Mouse (Mus musculus) forebrain, embryonic 11.5 days (tissue): ENCODE results near the gene Memo1. TPM values are rescaled to one million over a fixed set of nuclear protein-coding genes. Genes with fewer than 3 reads are reported as not detected.
"Not testable (repeated sequence)": the region's sequence is repeated elsewhere in the genome, so short reads cannot be mapped to it uniquely, and the experiment has no call there.

Source experiments
- ATAC-seq: fragments of 200-750 bp; cut with Nextera tagmentation; replicated peaks from 2 replicates; pipeline ENCODE4 v1.8.0; 2017; ENCODE audit warnings: moderate TSS enrichment; ENCODE audit not compliant: low FRiP score
- DNase-seq: peaks from one replicate; pipeline ENCODE4 v3.0.0-alpha.2; 2017; ENCODE audit warnings: low spot score
- H3K27ac ChIP-seq: fragments of 300-500 bp; sonication (generic); 2 replicates; pipeline ENCODE4 v1.5.1; 2014; ENCODE audit warnings: low read depth, low read length
- H3K27me3 ChIP-seq: fragments of 300-500 bp; sonication (generic); 2 replicates; pipeline ENCODE4 v1.6.1; 2014; ENCODE audit warnings: mild to moderate bottlenecking, low read length, mixed read lengths; ENCODE audit not compliant: control insufficient read depth, insufficient read depth
- H3K36me3 ChIP-seq: fragments of 300-500 bp; sonication (generic); 2 replicates; pipeline ENCODE4 v1.6.1; 2014; ENCODE audit warnings: mild to moderate bottlenecking, low read length, moderate library complexity, mixed read lengths; ENCODE audit not compliant: control insufficient read depth, insufficient read depth
- H3K4me1 ChIP-seq: fragments of 300-500 bp; sonication (generic); replicated peaks from 2 replicates; pipeline ENCODE4 v1.6.1; 2014; ENCODE audit warnings: low read length, mixed read lengths; ENCODE audit not compliant: control insufficient read depth, insufficient read depth
- H3K4me2 ChIP-seq: fragments of 300-500 bp; sonication (generic); 2 replicates; pipeline ENCODE4 v1.6.1; 2014; ENCODE audit warnings: low read depth, mild to moderate bottlenecking, low read length, moderate library complexity, mixed read lengths; ENCODE audit not compliant: severe bottlenecking
- H3K4me3 ChIP-seq: fragments of 300-500 bp; sonication (generic); 2 replicates; pipeline ENCODE4 v1.5.1; 2014; ENCODE audit warnings: low read depth, low read length
- H3K9ac ChIP-seq: fragments of 300-500 bp; sonication (generic); 2 replicates; pipeline ENCODE4 v1.6.1; 2014; ENCODE audit warnings: low read length
- H3K9me3 ChIP-seq: fragments of 300-500 bp; sonication (generic); 2 replicates; pipeline ENCODE4 v1.6.1; 2016; ENCODE audit warnings: low read length, mixed read lengths; ENCODE audit not compliant: control insufficient read depth
- WGBS: fragments of 180-500 bp; shearing (Covaris S2); extraction: QIAGEN DNeasy Blood & Tissue Kit; methylation state at CpG from one replicate; pipeline ENCODE4 v1.1.7; 2014; 5-methylcytosine and 5-hydroxymethylcytosine counted together
- polyA plus RNA-seq: library from polyadenylated mRNA; unstranded; fragments of >200 nt; fragmentation: Nextera tagmentation; extraction: Ambion mirVana; gene quantifications from 2 replicates; pipeline ENCODE4 v1.2.1, GENCODE M21; 2014

Memo1 gene
- polyA plus RNA-seq, 1 experiment from 2014 or later: 77.9 TPM

DNA sequence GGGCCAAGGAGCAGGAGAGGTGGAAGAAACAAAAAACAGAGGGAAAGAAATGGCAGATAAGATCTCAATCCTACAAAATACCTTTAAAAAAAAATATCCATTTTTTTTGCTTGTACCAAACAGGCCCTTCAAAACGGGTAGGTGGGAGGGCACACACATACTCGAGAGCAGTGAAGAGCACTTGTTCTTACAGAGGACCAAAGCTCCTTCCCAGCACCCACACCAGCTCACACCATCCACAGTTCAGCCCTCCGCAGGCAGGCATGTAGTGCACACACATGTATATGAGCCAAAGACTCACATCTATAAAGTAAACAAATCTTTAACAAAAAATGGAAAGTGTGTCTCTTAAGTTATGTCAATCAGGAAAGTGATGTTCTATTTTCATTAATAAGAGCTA lies 52.5 kb downstream of the Memo1 start:
- H3K4me2 ChIP-seq: no peak overlapping the region
- no peak overlapping the region for H3K4me3 ChIP-seq
- no peaks in the 10 kb centered on the region for H3K4me1 ChIP-seq
- ATAC-seq (no peak), DNase-seq (no peak)
- H3K27me3 ChIP-seq: no peaks in the 10 kb centered on the region
- H3K27ac ChIP-seq: no peak overlapping the region
- H3K36me3 ChIP-seq: no peaks in the 10 kb centered on the region
- no peak overlapping the region for H3K9ac ChIP-seq
- H3K9me3 ChIP-seq: no peaks in the 10 kb centered on the region
- WGBS: 80% methylated on average over 3 of the region's 3 CpGs

DNA sequence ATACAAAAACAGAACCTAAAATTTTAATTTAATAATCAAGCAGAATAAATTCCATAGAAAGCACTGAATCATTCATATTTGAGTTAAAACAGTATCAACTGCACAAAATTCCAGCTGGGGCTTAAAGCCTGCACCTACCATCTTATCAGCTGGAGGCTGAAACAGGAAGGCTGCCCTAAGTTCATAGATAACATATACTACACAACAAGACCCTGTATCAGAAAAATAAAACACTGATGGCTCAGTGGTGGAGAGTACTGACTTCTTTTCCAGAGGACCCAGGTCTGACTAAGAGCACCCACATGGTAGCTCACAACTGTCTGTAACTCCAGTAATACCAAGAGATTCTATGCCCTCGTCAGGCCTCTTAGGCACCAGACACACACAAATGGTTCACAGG lies 55.0 kb downstream of the Memo1 start:
- no peaks in the 10 kb centered on the region for H3K9me3 ChIP-seq
- DNase-seq: no peak
- WGBS: 88% methylated on average over 1 of the region's 1 CpGs
- no peaks in the 10 kb centered on the region for H3K4me1 ChIP-seq
- ATAC-seq: no peak
- no peak overlapping the region for H3K9ac ChIP-seq
- no peak overlapping the region for H3K4me3 ChIP-seq
- no peak overlapping the region for H3K4me2 ChIP-seq
- H3K36me3 ChIP-seq: no peaks in the 10 kb centered on the region
- H3K27me3 ChIP-seq: no peaks in the 10 kb centered on the region
- no peak overlapping the region for H3K27ac ChIP-seq

DNA sequence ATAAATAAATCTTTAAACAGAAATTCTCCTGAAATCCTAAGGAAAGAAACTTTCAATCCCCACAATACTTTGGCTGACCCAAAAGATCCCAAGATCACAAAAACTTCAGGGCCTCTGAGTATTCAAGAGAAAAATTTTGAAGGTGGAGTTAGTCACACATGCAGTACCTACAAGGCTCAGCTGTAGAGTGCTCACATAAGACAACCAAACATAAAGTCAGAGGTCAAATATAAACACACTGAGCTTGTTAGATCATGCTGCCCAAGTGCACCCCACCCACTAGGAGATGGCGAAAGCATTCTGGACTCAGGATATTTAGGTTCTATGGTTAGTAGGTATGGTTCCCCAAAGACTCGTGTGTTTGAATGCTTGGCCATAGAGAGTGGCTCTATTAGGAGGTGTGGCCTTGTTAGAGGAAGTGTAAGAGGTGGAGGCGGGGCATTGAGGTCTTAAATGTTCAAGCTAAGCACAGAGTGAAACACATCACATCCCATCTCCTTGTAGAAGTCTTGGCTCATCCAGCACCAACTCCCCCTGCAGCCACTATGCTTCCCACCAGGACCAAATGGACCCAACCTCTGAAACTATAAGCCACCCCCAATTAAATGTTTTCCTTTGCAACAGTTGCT lies 67.1 kb downstream of the Memo1 start:
- no peak overlapping the region for H3K4me3 ChIP-seq
- DNase-seq (no peak), ATAC-seq (no peak)
- H3K27me3 ChIP-seq: no peaks in the 10 kb centered on the region
- H3K36me3 ChIP-seq: no peaks in the 10 kb centered on the region
- no peak overlapping the region for H3K4me2 ChIP-seq
- no peaks in the 10 kb centered on the region for H3K4me1 ChIP-seq
- WGBS: 89% methylated on average over 3 of the region's 3 CpGs
- H3K27ac ChIP-seq: no peak overlapping the region
- H3K9ac ChIP-seq: no peak overlapping the region
- H3K9me3 ChIP-seq: no peaks in the 10 kb centered on the region

DNA sequence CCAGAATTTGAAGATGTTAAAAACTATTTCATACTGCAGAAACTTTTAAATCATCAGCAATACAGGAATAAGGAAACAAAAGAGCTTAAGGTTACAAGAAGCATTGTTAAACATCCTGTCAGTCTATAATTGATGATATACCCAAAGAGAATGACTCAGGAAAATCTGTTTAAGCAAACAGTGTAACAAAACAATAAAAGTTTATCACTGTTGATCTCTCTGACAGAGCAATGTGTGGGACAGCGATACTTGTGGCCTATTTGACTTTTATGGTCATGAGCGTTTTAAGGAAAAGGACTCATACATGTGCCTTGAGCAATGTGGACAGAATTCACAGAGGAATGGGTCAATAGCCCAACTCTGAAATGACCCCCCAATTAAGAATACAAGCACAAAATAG lies 78.0 kb downstream of the Memo1 start:
- no peak overlapping the region for H3K27ac ChIP-seq
- no peaks in the 10 kb centered on the region for H3K9me3 ChIP-seq
- no peak for ATAC-seq
- H3K9ac ChIP-seq: no peak overlapping the region
- DNase-seq: no peak
- no peaks in the 10 kb centered on the region for H3K4me1 ChIP-seq
- WGBS: 90% methylated on average over 2 of the region's 2 CpGs
- no peak overlapping the region for H3K4me2 ChIP-seq
- no peak overlapping the region for H3K4me3 ChIP-seq
- no peaks in the 10 kb centered on the region for H3K27me3 ChIP-seq
- no peaks in the 10 kb centered on the region for H3K36me3 ChIP-seq

DNA sequence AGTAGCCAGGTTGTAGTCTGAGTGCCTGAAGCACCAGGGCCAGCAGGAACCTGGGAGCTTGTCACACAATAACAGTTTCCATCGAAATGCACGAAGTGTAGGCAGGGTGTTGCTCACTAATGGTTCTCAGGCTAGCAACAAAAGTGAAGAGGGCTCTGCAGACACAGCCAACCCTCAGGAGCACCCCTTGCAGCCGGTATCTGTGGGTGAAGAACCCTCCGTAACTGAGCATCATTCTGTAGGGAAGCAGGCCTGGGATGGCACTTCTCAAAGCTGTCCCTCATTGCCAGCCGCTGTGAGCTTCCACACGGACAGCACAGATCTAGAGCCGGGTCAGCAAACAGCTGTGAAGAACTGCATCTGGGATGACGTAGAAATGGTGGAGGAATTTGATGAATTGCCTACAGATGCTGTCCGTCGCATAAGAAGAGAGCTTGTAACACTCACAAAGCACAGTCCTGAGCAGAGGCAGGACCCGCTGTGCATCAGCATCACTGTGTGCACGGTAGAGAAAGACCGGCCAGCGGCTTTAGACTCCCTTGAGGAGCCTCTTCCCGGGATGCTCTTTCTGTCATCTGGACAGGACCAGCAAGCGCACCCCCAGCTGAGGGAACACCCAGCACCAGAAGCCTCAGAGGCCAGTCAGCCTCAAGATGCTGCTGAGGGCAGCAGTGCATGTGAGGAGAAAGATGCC lies 82.3 kb downstream of the Memo1 start:
- 91% methylated on average over 16 of the region's 16 CpGs for WGBS
- H3K4me3 ChIP-seq, H3K9me3 ChIP-seq, H3K4me2 ChIP-seq, ATAC-seq, H3K27me3 ChIP-seq, H3K9ac ChIP-seq, H3K36me3 ChIP-seq, DNase-seq, H3K27ac ChIP-seq, H3K4me1 ChIP-seq: not testable (repeated sequence)

DNA sequence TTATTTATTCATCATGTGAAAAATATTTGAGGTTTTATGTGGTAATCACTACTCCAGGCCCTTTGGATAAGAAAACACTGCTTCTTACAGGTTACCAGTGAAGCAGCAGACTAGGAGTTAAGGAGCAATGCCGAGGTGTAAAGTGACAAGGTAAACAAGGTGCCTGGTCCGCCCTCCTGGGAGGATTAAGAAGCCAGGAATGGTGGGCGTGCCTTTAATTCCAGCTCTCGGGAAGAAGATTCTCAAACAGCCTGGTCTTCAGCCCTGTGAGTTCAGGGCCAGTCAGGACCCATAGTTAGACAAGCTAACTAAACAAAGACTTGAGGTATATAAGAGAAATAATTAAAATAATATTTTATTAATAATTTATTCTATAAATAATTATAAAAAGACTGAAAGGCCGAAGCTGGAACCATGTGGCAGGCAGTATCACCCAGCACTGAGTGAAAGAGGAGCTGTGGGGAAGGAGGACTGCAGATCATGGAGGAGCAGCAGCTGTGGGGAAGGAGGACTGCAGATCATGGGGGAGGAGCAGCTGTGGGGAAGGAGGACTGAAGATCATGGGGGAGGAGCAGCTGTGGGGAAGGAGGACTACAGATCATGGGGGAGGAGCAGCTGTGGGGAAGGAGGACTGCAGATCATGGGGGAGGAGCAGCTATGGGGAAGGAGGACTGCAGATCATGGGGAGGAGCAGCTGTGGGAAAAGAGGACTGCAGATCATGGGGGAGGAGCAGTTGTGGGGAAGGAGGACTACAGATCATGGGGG lies 86.0 kb downstream of the Memo1 start:
- no peaks in the 10 kb centered on the region for H3K36me3 ChIP-seq
- ATAC-seq (no peak), DNase-seq (no peak)
- 50% methylated on average over 5 of the region's 5 CpGs for WGBS
- H3K27me3 ChIP-seq: no peaks in the 10 kb centered on the region
- H3K4me3 ChIP-seq: no peak overlapping the region
- H3K9ac ChIP-seq: no peak overlapping the region
- H3K4me2 ChIP-seq: no peak overlapping the region
- H3K9me3 ChIP-seq: no peaks in the 10 kb centered on the region
- no peak overlapping the region for H3K27ac ChIP-seq
- H3K4me1 ChIP-seq: no peaks in the 10 kb centered on the region

DNA sequence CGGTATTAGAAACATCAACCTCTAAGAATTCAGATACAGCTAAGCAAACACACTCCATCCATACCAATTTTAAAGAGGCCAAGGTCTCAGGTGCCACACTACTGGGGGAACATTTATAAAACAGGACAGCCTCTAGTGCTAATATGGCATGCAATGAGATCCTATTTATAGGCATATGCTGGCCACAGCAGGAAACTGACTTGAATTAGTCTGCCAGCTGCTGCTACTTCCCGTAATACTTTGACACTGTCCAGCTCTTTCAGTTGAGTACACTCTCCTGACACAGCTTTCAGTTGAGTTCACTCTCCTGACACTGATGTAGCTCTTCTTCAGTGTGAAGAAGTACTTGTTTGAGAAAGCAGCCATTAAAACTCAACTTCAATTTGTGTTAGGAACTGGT lies 99.4 kb downstream of the Memo1 start:
- ATAC-seq: no peak
- 78% methylated on average over 2 of the region's 2 CpGs for WGBS

DNA sequence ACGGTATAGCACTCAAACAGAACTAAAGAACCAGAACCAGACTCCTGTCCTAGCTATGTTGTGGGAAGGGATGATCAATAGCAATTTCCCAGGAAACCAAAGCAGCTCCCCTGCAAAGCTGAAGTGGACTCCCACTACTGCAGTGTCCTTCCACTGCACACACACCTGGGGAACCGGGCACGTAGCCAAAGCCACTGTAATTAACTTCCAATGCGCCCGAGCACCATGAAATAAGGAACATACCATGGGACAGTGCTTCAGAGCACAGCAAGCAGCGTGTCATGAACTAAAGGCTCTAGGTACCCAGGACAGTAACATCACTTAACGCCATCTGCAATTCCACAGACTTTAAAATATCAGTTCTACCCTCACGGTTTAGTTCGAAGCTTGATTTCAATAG lies 100.6 kb downstream of the Memo1 start:
- ATAC-seq: no peak
- no peaks in the 10 kb centered on the region for H3K27me3 ChIP-seq
- no peak overlapping the region for H3K27ac ChIP-seq
- 92% methylated on average over 9 of the region's 9 CpGs for WGBS
- H3K9ac ChIP-seq: no peak overlapping the region
- no peak overlapping the region for H3K4me3 ChIP-seq
- H3K4me1 ChIP-seq: no peaks in the 10 kb centered on the region
- no peak overlapping the region for H3K4me2 ChIP-seq
- no peaks in the 10 kb centered on the region for H3K36me3 ChIP-seq
- no peaks in the 10 kb centered on the region for H3K9me3 ChIP-seq
- DNase-seq: no peak

More for the DNA sequence above, 99.4 kb downstream of the Memo1 start:
- Histone ChIP-seq H3K9me3 (no peaks in the 10 kb centered on the region), H3K4me3 (no peak overlapping the region), H3K4me1 (no peaks in the 10 kb centered on the region), H3K9ac (no peak overlapping the region), H3K27me3 (no peaks in the 10 kb centered on the region), H3K27ac (no peak overlapping the region), H3K36me3 (no peaks in the 10 kb centered on the region), H3K4me2 (no peak overlapping the region)
- DNase-seq: no peak
